Mouse (Mus musculus) mouse trophoblast stem cell (cell line): ENCODE results near the gene Kmt2c.
"Not testable (repeated sequence)": the region's sequence is repeated elsewhere in the genome, so short reads cannot be mapped to it uniquely, and the experiment has no call there.

ENCODE experiments used
- in situ Hi-C, 2 experiments: fragments of 300-500 bp; cut with MseI, MboI; formaldehyde crosslinking; loops; 2 replicates in 1 of 2; 3 replicates in 1 of 2; pipeline ENCODE4 v1.15.1; 2025

Gene Kmt2c

GRCm38 (mm10) chr5:25224377-25224776 lies 274.2 kb downstream of the Kmt2c start:
- in situ Hi-C loops = not testable (repeated sequence)

- in situ Hi-C loops = no loop called here
Observed at GRCm38 (mm10) chr5:25222752-25223702, 275.6 kb downstream of the Kmt2c start, which contains the start of gene E130116L18Rik. Gene E130116L18Rik, minus strand, starts transcription at chr5:25223153.
